Mouse (Mus musculus) lung, postnatal 4 days (tissue): Measurements from ENCODE around the gene Mapk12.

Experiments used
- DNase-seq, 2 experiments: peaks; one replicate each; pipeline ENCODE4 v3.0.0; 2021

Mapk12 gene

GRCm38 (mm10) chr15:89137378-89138045 lies 3.0 kb downstream of the Mapk12 start:
- no peak for DNase-seq

DNA sequence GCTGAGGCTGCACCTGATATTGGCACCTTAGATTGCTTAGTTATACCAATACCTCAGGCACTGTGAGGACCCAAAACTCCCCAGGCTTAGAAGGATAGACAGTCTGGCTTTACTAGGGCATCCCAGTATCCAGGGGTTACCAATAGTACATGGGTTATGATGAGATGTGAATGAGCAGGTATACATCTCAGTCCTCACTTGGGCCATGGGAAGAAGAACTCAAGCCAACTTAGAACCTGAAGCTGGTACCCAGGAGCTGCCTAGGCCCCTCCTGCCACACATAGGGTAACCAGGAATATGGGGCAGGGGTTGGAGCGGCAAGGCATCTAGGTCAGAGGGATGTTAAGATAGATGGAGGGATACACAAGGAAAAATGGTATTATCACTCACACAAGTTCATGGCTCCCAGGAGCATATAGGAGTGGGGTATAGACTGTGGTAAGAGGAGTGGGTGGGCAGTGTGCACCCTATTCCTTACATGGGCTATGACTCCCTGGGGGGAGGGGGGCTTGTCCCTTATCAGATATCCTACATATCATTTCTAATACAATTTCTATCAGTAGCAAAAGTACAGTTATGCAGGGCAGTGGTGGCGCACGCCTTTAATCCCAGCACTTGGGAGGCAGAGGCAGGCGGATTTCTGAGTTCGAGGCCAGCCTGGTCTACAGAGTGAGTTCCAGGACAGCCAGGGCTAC lies 3.9 kb downstream of the Mapk12 start:
- no peak for DNase-seq

DNA sequence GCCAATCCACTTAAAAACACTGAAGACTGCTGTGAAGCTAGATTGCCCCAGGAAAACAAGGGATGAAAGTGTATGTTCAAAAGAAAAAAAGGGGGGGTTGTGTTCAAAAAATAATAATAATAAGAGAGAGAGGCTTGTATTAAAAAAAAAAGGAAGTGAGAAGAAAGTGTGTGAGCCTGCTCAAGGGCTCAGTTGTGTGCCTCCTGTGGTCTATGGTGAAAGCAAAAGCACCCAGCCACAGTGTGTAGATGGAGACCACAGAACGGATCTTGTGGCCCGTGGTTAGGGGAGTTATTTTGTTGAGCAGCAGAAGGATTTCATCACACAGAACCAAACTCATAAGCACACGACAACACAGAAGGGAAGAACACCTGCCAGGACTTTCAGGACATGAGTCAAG lies 9.2 kb downstream of the Mapk12 start:
- DNase-seq: peak; percentile 39 to 48

GRCm38 (mm10) chr15:89130245-89130644 lies 10.3 kb downstream of the Mapk12 start:
- DNase-seq: no peak

DNA sequence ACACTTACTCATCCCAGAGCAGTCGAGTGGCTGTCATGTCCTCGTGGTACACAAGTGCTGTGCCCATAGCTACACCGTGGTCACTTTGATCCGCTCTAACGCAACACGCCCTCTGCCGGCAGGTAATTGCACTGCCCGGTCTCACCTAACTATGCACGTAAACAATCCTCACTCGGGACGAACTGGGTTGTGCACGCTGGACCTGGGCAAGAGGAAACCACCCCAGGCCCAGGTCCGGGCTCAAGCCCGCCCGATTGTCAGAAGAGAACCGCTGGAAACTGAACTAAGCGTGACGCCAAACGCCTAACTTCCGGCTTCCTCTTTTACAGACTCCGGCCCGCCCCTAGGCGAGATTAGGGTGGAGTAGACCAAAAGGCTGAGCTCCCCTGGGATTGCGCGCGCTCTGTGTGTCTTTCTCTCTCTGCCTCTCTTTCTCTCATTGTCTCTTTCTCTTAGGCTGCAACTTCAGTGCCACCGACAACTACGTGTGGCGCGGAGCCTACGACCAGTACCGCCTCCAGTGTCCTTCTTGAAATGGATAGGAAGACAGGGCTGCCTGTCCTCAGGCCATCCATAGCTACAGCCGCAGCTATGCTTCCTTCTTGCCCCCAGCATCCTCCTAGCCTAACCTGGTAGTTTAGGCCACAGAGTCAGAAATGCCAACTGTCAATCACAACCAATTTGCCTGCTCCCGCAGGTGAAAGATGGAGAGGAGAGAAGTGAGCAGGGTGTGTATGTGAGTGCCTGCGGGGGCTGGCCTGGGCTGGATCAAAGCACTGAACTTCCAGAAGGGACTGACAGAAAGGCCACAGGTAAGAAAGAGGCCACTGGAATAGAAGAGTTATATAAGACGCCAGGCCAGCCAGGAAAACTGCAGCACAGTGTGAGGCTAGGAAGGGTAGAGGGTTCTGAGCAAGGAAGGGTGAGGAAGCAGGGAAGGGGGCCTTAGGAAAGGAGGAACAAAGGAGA lies 11.8 kb downstream of the Mapk12 start, which contains the start of gene Hdac10:
Gene Hdac10 (minus strand): TSS at position 319 of the 969 bp plus-strand sequence.
- peak; percentile 86 to 87 for DNase-seq

DNA sequence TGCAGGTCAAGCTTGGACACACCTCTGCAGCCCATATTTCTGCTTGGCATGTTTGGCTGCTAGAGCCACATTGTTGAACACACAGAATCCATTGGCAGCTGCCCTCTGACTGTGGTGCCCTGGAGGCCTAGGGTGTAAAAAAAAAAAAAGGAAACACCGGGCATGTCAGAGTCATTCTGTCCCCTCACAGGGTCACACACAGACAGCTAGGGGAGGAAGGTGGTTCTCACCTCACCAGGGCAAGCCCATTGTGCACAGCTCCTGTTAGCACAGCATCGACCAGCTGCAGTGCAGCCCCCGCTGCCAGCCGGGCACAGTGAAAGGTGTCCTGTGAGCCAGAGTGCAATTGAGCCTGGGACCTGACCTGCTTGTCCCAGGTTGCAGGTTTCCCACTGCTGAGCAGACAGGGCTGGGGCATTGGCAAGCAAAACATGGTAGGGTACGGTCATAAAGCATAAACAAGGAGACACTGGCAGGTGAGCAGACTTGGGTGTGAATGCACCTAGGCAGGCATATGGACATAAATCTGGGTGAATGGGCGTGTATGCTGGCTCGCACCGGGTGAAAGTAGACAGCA lies 13.1 kb downstream of the Mapk12 start:
- DNase-seq: peak in 1 of 2 experiments; percentile 23

DNA sequence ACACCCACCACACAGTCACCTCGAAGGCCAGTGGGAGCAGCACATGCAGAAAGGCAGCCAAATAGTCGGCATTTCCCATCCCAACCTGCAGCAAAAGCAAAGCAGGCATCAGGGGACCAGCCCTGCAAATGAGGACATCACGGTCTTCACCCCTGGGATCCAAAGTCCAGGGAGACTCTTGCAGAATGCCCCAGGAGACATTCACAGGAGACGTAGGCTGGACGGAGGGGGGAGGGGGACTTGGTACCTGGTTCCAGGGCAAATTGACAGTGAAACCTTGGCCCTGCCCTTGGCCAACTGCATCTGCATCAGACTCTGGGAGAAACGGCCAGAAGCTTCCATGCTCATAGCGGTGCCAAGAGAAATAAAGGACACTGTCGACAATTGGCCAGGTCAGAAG lies 13.9 kb downstream of the Mapk12 start:
- peak in 1 of 2 experiments; percentile 16 for DNase-seq

DNA sequence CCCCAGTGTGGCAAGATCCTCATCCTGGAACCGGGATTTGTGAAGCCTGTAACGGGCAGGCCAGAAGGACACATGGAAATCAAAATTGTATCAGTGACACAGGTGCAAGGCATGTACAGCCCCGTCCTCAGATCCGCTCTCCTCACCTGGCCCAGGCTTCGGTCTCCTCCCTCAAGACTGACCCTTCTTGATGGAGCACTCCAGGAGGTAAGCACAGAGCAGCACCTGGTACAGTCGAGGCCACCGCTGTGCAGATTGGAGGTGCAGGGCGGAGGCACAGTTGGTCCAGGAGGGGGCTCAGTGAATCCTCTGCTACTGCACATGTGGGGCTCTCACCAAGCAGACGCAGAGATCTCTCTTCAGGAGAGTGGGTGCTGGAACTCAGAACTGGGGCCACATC lies 15.2 kb downstream of the Mapk12 start:
- DNase-seq: peak in 1 of 2 experiments; percentile 25

DNA sequence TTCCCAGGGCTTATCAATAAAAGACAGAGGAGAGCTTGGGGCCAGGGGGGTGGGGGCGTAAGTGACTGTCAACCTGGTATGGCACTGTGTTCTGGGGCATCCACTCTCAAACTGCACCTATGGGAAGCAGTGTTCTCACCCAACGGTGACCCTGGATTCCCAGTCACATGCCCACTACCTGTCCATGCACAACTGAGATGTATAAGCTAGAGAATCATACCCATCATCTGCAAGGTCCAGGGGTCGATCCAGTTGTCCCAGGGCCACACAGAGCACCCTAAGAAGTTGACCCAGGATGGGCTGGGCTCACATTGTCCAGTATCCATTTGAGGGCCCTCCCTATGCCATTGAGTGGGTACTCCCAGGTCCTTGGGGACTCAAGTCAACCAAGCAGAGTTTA lies 16.2 kb downstream of the Mapk12 start:
- DNase-seq: peak in 1 of 2 experiments; percentile 21

- DNase-seq: peak; percentile 49 to 52
Observed at GRCm38 (mm10) chr15:89123595-89123994, 16.9 kb downstream of the Mapk12 start.

- DNase-seq: peak; percentile 95 to 96
Observed at GRCm38 (mm10) chr15:89122649-89123366, 17.7 kb downstream of the Mapk12 start, which contains the start of gene Tubgcp6. Gene Tubgcp6, minus strand, starts transcription at chr15:89123112.

DNA sequence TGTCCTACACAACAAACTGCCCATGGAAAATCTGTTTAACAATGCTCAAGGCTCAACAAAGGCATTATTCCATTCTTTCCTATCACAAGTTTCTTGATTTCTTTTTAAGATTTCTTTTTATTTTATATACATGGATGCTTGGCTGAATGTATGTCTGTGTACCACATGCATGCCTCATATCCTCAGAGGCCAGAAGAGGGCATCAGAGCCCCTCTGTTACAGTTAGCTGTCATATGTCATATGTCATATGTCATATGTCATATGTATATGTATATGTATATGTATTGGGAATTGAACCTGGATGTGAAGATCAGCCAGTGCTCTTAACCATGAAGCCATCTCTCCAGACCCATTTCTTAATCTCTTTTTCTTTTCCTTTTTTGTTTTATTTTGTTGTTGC lies 22.5 kb downstream of the Mapk12 start:
- no peak for DNase-seq

- DNase-seq: no peak
Observed at GRCm38 (mm10) chr15:89110147-89110546, 30.4 kb downstream of the Mapk12 start.

DNA sequence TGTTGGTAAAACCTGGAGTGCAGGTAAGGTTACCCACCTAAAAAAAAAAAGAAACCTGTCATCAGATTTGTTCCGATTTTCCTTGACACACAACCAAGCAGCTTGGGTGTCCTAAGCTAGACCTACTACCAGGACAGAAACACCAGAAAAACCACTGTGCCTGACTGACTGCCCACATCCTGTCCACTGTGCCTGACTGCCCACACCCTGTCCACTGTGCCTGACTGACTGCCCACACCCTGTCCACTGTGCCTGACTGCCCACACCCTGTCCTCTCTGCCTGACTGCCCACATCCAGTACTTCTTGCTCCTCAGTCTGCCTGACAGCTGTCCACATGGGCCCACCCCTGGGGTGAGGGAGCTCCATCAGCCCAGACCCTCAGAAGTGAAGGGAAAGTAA lies 33.5 kb downstream of the Mapk12 start:
- no peak for DNase-seq

DNA sequence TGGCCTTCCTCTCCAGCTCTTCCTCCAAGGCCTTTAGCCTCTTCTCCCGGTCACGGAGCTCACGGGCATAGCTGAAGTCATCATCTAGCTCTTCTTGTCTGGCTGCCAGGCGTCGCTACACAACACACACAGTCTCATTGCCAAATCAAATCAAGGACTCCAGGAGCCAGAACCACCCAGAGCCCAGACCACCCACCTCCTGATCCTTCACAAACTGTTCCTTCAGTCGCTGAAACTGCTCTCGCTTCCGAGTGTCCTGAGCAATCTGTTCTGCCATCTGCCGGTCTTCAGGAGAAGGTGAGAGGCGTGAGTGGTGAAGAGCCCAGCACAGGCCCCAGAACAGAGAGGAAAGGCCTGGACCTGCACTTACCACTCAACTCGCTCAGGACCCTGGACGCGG lies 34.4 kb downstream of the Mapk12 start:
- peak in 1 of 2 experiments; percentile 17 for DNase-seq

GRCm38 (mm10) chr15:89104425-89104824 lies 36.1 kb downstream of the Mapk12 start:
- DNase-seq: peak in 1 of 2 experiments; percentile 12

- peak in 1 of 2 experiments; percentile 15 for DNase-seq
Observed at GRCm38 (mm10) chr15:89103921-89104320, 36.6 kb downstream of the Mapk12 start.

DNA sequence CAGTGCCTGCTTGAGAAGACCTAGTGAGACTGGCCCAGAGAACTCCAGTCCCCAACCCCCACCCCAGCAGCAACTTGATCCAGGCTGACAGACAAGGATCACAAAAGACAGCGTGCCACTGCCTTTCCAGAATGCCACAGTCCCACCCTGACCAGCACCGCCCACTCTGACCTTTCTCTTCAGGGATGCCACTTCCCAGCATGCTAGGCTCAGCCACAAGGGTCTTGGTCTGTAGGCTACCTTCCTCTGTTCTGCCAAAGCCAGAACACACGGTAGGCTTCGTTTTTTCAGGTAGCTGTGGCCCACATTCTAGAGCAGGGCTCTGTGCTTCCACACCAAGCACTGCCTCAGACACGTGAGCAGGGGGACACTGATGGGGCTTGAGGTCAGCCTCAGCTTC lies 37.9 kb downstream of the Mapk12 start:
- peak in 1 of 2 experiments; percentile 17 for DNase-seq

DNA sequence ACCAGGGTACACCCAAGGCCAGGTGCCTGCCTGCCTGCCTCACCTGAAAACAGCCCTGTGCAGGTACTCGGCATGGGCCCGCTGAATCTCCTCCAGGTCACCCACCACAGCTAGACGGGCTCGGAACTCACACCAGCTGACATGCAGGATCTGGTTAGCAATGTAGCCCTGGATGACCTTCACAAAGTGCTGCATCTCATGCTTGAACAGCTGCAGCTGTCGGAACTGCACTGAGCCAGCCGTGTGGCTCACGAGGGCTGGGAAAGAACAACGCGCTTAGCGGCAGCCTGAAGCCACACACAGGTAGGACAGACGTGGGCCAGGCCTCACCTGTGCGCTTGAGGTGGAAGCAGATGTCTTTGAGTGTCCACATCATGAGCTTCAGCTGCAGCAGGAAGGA lies 39.7 kb downstream of the Mapk12 start:
- no peak for DNase-seq

DNA sequence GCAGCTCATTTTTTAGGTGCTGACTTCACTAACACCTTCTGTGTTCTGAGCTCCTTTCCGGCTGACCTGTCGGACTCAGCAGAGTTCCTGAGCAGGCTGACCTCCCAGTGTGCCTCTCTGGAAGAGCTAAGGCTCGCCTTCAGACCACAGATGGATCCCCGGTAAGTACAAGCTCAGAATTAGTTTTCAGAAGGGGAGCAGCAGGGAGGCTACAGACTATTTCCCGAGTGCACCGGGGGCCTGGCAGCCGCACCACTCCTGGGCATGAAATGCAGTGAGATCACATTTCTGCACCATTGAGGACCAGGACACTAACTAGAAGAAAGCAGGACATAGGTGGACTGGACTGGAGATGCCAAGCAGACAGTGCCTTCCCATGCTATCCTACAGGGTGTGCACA lies 41.9 kb downstream of the Mapk12 start:
- no peak for DNase-seq

- no peak for DNase-seq
Observed at GRCm38 (mm10) chr15:89097450-89097849, 43.1 kb downstream of the Mapk12 start.

DNA sequence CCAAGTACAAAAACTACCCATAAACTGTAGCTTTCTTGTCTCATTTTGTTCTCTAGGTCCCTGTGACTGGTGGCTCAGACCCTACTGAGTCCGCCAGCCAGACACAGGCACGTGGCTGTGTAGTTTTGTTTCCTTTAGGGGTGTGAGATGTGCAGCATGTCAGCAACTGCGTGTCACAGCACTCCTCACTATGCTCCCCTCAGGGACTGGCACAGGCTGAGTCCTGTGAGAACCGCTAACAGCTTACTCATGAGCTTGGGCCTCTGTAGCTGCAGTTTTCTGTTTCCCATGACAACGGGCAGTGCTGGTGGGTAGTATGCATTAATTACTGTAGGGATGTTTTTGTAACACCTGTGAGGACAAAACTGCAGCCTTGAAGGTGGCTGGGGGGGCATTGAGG lies 48.3 kb downstream of the Mapk12 start:
- no peak for DNase-seq
